Mouse (Mus musculus): Measurements from ENCODE around the gene Supt5. TPM values are rescaled to one million over a fixed set of nuclear protein-coding genes. Genes with fewer than 3 reads are reported as not detected.

Gene Supt5
- polyA plus RNA-seq (2014; fragmentation: Illumina TruSeq; extraction: RNeasy Lipid Tissue Mini Kit (QIAGEN cat#74804); ENCODE audit: low read depth, low replicate concordance) = 11.9 TPM

DNA sequence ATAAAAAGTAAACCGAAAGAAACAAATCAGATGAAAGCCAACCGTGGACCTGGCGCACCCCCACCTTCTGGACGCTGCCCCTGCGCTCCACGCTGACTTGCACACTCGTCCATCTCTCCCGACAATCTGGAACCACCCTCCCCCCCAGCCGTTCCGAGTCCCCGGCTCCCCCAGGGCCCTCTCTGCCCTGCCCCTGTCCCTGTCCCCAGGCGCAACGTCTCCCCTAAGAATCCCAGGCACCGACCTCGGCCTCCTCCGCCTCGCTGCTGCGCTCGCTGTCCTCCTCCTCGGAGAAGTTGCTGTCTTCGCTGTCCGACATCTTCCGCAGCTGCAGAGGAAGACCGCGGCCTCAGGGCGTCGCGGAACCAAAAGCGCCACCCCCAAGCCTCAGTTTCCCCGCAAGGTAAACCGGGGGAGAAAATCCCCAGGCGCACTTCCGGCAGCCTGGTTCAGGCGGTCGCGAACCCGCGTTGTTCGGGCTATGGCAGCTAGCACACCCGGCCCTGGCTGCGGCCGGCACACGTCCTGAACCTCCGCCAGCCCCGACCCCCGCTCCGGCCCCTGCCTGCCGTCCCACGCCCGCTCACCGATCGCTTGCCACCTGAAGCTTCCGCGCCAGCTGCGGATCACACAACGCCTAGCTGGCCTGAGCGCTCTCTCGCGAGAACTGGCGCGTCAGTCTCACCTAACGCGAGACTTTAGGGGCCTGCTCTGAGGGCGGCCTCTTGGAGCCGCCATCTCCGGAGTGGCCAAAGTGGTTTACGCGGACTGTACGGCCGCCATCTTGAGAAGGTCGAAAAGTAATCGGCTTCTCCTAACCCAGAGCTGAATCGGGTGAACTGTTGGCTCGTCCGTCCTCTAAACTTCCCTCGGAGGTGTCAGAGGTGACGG lies at the start of gene Supt5:
Gene Supt5, minus strand, starts transcription at position 639 of the 891 bp plus-strand sequence.

GRCm38 (mm10) chr7:28380237-28381016 lies 41.9 kb upstream of the Supt5 start, which contains the start of gene Zfp36:
TSS of gene Zfp36 (minus strand) at chr7:28380253.

DNA sequence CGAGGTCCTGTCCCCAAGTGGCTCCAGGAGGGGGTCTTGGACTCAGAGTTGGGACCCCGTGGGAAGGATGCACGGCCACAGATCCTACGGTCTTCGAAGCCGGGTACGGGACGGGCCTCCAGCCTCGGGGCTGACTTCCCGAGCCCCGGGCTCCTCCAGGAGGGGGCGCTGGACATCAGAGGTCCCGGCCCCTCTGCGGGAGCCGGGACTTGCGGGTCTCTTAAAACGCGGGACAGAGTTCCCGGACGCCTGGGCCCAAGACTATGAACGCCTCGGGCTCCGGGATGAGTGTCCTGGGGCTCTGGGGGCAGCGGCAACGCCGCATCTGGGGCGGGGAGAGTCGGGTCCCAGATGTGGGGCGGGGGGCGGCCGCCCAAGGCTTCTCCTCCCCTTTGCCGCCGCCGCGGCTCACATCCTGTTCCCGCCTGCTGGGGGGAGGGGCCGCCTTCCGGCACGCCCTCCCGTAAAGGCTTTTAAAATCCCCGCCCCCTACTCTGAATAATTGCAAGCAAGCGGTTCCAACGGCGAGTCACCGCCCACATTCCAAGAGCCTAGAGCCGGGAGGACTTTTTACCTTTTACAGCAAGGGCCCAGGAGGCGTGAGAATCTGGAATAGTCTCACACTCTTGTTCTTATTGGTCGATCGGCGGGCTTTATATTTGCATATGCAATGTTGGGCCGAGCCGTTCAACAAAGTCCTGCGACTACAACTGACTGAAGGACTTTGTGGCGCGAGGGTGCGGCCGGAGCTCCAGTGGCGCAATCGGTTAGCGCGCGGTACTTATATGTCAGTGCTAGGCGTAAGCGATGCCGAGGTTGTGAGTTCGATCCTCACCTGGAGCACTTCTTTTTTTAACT lies 33.9 kb upstream of the Supt5 start, which contains the start of gene Plekhg2:
Gene Plekhg2, minus strand, starts transcription at position 349 of the 858 bp plus-strand sequence.

DNA sequence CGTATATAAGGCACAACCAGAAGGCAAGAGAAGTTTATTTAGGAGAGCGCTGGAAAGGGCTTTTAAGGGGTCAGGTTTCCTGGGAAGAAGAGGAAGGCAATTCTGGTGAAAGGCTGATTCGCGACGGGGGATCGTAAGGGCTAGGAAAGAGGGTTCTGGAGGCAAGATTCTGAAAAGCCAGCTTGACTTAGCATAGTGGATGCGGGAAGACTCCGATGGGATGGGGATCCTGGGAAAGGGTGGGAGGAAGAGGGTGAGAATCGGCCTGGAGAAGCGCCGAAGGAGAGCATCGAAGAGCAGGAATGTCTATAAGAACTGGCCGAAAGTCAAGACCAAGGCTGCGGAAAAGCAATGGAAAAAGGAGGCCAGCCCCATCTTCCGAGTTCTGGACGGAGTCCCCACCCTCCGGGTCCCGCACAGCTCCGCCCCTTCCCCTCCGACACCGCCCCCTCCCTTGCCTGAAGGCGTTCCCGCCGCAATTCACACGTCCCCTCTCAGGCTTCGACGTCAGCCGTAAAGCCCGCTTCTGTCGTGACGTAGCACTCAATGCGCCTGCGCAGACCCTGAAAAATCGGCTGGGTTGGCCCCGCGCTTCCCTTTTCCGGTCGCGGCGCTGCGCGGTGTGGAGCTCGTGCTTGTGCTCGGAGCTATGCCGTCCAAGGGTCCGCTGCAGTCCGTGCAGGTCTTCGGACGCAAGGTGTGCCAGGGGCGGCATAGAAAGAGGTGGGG lies 11.8 kb upstream of the Supt5 start, which contains the start of gene Rps16:
Gene Rps16, plus strand, starts transcription at position 498 of the 729 bp plus-strand sequence.

GRCm38 (mm10) chr7:28311926-28312543 lies 26.5 kb downstream of the Supt5 start, which contains the start of gene Timm50:
TSS of gene Timm50 (minus strand) at chr7:28312072.

DNA sequence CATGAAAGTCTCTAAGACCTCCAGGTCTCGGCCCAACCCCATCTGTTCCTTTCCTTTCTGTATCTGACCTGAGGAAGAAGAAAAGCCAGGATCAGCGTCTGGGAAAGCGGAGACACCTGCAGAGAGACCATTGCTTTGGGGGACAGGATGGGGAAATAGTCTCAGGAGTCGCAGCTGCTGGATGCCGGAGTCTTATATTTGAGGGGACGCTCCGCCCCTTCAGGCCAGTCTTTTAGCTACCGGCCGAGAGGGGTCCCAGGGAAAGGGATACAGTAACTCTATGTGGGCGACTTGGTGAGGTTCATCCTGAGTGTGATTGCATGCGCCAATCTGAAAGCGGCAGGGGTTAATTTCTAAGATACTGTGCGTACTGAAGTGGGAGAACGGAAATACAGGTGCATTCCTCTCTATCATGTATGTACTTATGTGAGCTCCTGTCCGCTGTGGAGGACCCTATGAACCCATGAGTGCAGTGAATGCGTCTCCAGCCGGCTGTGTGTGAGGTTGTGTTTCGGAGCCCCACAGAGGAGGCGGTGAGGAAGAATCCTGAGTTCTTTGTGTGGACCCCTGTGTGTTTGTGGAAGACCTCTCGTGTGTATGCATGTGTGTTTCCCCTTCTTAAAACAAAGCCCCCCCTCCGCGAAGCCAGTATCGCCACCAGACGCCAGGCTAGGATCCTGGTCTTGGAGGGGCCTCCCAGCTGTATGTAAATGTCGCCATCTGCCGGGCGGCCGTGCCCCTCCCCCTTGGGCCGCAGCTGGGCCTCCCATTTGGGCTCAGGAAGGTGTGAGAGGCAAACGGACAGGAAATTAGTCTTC lies 36.7 kb downstream of the Supt5 start, which contains the start of gene Dll3:
Gene Dll3, minus strand, starts transcription at position 623 of the 818 bp plus-strand sequence.

DNA sequence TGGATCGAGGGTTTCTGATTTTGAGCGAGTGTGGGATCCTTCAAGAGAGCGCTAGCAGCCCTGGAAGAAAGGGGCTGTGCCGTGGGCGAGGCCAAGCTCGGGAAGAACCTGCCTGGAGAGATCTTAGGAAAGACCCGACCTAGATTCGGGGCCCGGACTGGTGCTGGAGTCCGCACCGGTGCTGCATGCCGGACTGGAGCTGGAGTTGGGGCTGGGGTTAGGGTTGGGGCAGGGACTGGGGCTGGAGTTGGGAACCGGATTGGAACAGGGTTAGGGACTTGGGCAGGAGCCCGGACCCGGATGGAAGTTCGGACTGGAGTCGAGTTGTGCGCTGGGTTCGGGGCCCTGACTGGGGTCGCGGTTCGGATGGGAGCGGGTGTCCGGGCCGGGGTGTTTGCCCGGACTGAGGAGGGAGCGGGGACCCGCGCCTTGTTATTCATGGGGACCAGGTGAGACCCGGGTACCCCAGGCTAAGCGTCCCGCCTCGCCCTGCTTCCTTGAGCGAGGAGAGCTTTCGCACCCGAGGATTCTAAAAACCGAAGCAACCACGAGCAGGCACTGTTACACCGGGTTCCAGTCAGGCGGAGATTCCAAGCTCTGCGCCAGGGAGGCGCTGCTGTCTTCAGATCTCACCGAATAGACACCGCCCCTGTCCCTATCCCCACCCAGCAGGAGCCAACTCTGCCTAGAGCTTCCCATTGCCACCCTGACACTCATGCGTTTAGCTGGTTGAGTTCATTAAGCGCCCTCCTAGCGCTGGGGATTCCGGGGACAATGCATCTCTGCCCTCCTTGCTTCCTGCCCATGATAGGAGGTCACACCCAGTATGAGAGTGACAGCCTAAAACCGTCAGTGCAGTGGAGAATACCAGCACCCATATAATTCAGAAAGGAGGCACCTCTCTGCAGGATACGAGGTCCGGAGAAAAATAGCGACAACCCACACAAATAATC lies 47.6 kb downstream of the Supt5 start, which contains the start of gene Selenov:
Gene Selenov, minus strand, starts transcription at position 549 of the 953 bp plus-strand sequence.

GRCm38 (mm10) chr7:28277615-28278278 lies 60.8 kb downstream of the Supt5 start, which contains the start of gene Eid2b:
TSS of gene Eid2b (plus strand) at chr7:28277739.

GRCm38 (mm10) chr7:28267129-28268041 lies 71.2 kb downstream of the Supt5 start, which contains the start of gene Eid2:
TSS of gene Eid2 (plus strand) at chr7:28267881.

Other genes with a start within 250 kb of the Supt5 start
- not detected for gene 9530053A07Rik, start 209.3 kb downstream of the Supt5 start, polyA plus RNA-seq (2014; fragmentation: Illumina TruSeq; extraction: RNeasy Lipid Tissue Mini Kit (QIAGEN cat#74804); ENCODE audit: low read depth, low replicate concordance)
- 11.6 TPM for gene Fbl, start 169.0 kb downstream of the Supt5 start, polyA plus RNA-seq (2014; fragmentation: Illumina TruSeq; extraction: RNeasy Lipid Tissue Mini Kit (QIAGEN cat#74804); ENCODE audit: low read depth, low replicate concordance)
- gene Dyrk1b, start 159.3 kb downstream of the Supt5 start, polyA plus RNA-seq (2014; fragmentation: Illumina TruSeq; extraction: RNeasy Lipid Tissue Mini Kit (QIAGEN cat#74804); ENCODE audit: low read depth, low replicate concordance) = 0.37 TPM
- gene Eid2, start 70.9 kb downstream of the Supt5 start, polyA plus RNA-seq (2014; fragmentation: Illumina TruSeq; extraction: RNeasy Lipid Tissue Mini Kit (QIAGEN cat#74804); ENCODE audit: low read depth, low replicate concordance) = 0.37 TPM
- 3.9 TPM for gene Eid2b, start 61.0 kb downstream of the Supt5 start, polyA plus RNA-seq (2014; fragmentation: Illumina TruSeq; extraction: RNeasy Lipid Tissue Mini Kit (QIAGEN cat#74804); ENCODE audit: low read depth, low replicate concordance)
- gene Selenov, start 47.6 kb downstream of the Supt5 start, polyA plus RNA-seq (2014; fragmentation: Illumina TruSeq; extraction: RNeasy Lipid Tissue Mini Kit (QIAGEN cat#74804); ENCODE audit: low read depth, low replicate concordance) = not detected
- not detected for gene Dll3, start 36.5 kb downstream of the Supt5 start, polyA plus RNA-seq (2014; fragmentation: Illumina TruSeq; extraction: RNeasy Lipid Tissue Mini Kit (QIAGEN cat#74804); ENCODE audit: low read depth, low replicate concordance)
- gene Timm50, start 26.7 kb downstream of the Supt5 start, polyA plus RNA-seq (2014; fragmentation: Illumina TruSeq; extraction: RNeasy Lipid Tissue Mini Kit (QIAGEN cat#74804); ENCODE audit: low read depth, low replicate concordance) = 6.1 TPM
- gene Rps16, start 11.9 kb upstream of the Supt5 start, polyA plus RNA-seq (2014; fragmentation: Illumina TruSeq; extraction: RNeasy Lipid Tissue Mini Kit (QIAGEN cat#74804); ENCODE audit: low read depth, low replicate concordance) = 116 TPM
- gene Plekhg2, start 33.9 kb upstream of the Supt5 start, polyA plus RNA-seq (2014; fragmentation: Illumina TruSeq; extraction: RNeasy Lipid Tissue Mini Kit (QIAGEN cat#74804); ENCODE audit: low read depth, low replicate concordance) = 0.74 TPM
- 87.4 TPM for gene Zfp36, start 41.5 kb upstream of the Supt5 start, polyA plus RNA-seq (2014; fragmentation: Illumina TruSeq; extraction: RNeasy Lipid Tissue Mini Kit (QIAGEN cat#74804); ENCODE audit: low read depth, low replicate concordance)
- gene Med29, start 54.0 kb upstream of the Supt5 start, polyA plus RNA-seq (2014; fragmentation: Illumina TruSeq; extraction: RNeasy Lipid Tissue Mini Kit (QIAGEN cat#74804); ENCODE audit: low read depth, low replicate concordance) = 1.7 TPM
- 27.4 TPM for gene Paf1, start 54.2 kb upstream of the Supt5 start, polyA plus RNA-seq (2014; fragmentation: Illumina TruSeq; extraction: RNeasy Lipid Tissue Mini Kit (QIAGEN cat#74804); ENCODE audit: low read depth, low replicate concordance)
- gene Gmfg, start 98.7 kb upstream of the Supt5 start, polyA plus RNA-seq (2014; fragmentation: Illumina TruSeq; extraction: RNeasy Lipid Tissue Mini Kit (QIAGEN cat#74804); ENCODE audit: low read depth, low replicate concordance) = 8.5 TPM
- gene Lrfn1, start 113.2 kb upstream of the Supt5 start, polyA plus RNA-seq (2014; fragmentation: Illumina TruSeq; extraction: RNeasy Lipid Tissue Mini Kit (QIAGEN cat#74804); ENCODE audit: low read depth, low replicate concordance) = not detected
- not detected for gene Ifnl2, start 171.7 kb upstream of the Supt5 start, polyA plus RNA-seq (2014; fragmentation: Illumina TruSeq; extraction: RNeasy Lipid Tissue Mini Kit (QIAGEN cat#74804); ENCODE audit: low read depth, low replicate concordance)
- not detected for gene Ifnl3, start 184.1 kb upstream of the Supt5 start, polyA plus RNA-seq (2014; fragmentation: Illumina TruSeq; extraction: RNeasy Lipid Tissue Mini Kit (QIAGEN cat#74804); ENCODE audit: low read depth, low replicate concordance)
- not detected for gene Sycn, start 202.1 kb upstream of the Supt5 start, polyA plus RNA-seq (2014; fragmentation: Illumina TruSeq; extraction: RNeasy Lipid Tissue Mini Kit (QIAGEN cat#74804); ENCODE audit: low read depth, low replicate concordance)
- gene Nccrp1, start 208.5 kb upstream of the Supt5 start, polyA plus RNA-seq (2014; fragmentation: Illumina TruSeq; extraction: RNeasy Lipid Tissue Mini Kit (QIAGEN cat#74804); ENCODE audit: low read depth, low replicate concordance) = not detected

Measured in liver, adult 10 weeks (tissue).